Mouse (Mus musculus) brain, embryonic 18.5 days (tissue): ENCODE data around the gene Raver1.
A peak's percentile ranks its signal among the peaks of the same experiment; 100 is the strongest.
"Not testable (repeated sequence)": the region's sequence is repeated elsewhere in the genome, so short reads cannot be mapped to it uniquely, and the experiment has no call there.

ENCODE experiments used
- DNase-seq: peaks from one replicate; pipeline ENCODE4 v3.0.0-alpha.2; 2012; ENCODE audit warnings: low read depth, low spot score

Raver1 gene

DNA sequence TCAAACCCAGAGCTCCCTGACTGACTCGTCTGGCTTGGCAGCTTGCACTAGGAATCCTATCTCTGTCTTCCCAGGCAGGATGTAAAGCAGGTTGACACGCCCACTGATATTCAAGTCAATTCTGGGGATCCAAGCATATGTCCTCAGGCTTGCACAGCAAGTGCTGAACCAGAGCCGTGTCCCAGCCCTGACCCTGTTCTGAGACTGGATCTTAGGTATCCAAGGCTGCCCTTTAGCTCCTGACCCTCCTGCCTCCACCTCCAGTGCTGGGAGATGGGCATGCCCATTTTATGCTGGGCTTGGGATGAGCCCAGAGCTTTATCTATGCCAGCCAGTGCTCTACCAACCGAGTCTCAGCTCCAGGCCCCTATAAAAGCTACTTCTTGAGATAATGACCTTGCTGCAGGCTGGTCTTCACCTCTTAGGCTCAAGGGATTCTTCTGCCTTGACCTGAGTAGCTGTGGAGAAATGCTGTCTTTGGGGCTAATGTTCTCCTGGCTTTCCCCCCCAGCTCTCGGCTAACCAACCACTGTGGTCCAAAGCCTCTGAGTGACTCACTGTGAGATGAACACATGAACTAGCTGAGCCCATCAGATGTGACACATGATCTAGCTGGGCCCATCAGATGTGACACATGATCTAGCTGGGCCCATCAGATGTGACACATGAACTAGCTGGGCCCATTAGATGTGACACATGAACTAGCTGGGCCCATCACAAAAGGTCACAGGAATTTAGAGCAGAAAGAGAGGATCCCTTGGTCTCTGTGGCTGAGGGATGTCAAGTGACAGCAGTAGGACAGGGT is 14.2 kb upstream of the Raver1 start:
- DNase-seq: no peak

DNA sequence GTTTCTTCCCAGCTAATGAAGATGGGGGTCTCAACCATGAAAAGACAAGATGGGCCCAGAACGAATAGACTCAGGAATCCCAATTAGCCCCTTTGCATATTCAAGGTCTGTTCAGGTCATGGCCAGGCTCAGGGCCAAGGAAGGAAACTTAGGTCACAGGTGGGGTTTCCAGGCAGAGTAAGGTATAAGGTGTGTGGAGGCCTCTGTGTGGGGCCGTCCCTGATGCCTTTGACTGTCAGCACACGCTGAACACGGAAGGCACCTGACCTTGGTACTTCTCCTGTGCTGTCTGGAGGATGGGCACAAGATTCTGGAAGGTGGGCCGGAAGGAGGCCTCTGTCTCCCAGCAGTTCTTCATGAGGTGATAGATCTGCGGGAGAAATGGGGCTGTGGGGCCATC is 13.0 kb upstream of the Raver1 start:
- no peak for DNase-seq

DNA sequence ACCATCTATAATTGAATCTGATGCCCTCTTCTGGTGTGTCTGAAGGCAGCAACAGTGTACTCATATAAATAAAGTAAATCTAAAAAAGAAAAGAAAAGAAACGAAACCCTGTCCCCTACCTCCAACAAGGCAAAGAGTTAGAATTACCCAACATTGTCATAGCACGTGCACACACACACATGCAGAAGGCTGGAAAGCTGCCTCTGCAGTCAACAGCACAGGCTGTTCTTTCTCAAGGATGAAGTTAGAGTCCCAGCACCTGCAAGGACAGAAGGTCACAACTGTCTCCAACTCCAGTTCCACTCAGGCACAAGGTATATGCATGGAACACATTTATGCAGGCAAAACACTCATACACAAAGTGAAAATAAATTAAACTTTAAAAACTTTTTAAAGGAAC is 10.3 kb upstream of the Raver1 start:
- DNase-seq: no peak

DNA sequence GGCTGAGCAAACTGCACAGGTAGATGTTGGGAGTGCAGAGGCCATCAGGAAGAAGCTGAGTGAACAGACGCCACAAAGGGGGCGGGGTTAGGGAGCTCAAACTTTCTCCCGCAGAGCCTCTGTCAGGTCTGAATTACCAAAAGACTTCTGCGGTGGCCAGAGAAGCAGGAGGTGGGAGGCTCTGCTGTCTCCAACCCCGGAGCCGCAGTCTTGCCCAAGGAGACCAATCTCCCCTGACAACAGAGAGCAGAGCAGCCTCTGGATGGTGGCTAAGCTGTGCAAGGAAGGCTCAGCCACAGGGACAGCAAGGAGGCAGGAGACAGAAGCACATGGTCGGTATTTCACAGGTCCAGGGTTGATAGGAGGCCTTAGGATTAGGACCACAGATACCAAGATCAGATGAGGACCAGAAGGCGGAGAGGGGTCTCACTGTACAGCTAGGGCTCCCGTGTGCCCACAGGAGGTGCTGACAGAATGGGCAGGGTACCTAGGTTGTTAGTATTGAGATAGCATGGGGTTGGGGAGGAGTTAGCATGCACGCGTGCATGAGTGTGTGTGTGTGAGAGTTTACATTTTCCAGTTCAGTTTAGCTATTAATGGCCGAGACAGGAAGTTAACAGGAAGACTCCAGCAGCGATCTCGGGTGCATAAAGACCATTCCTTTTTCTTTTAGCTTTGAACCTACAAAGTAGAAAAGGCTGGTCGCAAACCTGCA is 8.8 kb upstream of the Raver1 start:
- DNase-seq: no peak

DNA sequence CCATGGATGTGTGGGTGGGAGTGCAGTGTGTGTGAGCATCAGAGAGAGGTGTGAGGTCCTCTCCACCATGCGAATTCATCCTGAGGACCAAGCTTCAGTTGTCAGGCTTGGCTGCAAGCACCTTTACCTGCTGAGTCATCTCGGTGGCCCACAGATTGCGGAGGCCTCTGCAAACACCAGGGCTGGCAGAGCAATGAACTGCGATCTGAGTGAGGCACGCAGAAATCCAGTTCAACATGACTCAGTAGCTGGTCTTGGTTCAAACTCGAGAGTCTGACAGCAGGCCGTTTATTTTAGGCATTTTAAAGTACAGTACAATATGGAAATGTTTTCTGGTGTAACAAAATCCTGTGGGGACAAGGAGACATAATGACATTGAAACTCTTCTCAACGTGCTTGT is 6.0 kb upstream of the Raver1 start:
- DNase-seq: no peak

DNA sequence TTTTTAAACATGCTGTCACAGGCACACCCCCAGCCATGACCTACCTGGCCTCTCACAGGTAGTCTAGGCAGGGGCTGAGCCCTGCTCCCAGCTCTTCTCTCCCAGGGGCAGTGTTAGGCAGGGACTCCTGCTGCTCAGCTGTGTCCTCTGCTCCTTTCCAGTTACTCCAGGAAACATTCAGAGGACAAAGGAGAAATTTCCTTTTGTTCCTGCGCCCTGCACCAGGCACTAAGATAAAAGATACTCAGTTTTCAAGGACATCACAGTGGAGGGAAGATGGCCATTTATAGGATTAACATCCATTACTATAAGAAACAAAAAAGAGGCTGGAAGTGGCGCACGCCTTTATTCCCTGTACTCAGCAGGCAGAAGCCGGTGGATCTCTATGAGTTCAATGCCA is 4.2 kb upstream of the Raver1 start:
- no peak for DNase-seq

DNA sequence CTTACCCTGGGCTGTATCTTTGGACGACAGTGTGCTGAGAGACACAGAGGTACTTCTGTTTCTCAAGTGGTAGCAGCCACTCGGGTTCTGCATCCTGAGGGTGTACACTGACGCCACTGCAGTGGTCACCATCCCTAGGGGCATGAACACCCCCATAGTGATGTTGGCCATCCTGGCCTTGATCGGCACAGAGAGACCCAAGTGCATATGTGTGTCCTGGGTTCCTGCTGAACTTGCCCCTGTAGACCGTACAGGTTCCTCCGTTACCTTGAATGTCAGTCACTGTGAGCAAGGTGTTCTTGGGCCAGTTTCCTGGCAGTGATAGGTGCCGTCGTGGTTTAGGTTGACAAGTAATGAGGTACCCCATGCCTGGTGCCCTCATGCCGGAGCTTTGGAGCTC is 1.6 kb upstream of the Raver1 start:
- no peak for DNase-seq

DNA sequence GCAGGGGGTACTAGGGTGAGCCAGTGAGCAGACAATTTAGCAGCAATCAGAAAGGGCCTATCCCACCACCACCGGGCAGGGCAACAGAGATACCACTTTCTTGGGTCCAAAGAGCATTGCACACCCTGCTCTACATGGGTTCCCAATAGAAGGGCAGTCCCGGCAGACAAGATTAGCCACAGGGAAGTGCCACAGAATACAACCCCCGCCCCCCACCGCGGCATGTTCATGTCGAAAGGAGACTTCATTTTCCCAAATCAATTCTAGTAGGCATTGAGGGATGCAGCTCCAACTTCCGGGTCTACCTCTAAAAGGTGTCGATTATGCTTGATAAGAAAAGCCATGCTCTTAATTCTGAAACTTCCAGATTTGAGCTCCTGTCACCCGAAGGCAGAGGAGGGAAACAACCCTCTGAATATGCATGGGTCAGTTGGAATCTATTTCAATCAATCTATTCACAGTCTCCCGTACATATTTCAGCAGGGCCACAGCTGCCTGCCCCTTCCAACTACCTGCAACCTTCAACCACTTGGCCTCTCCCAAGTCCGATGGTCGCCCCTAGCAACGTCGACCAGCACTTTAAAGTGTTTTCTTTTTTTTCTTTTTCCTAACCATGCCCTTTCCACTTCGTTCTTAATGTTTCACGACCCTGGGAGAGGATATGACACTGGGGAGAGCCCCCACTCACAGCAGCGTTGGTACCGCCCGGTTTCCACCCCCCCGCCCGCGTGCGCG is 669 bp downstream of the Raver1 start:
- no peak for DNase-seq

DNA sequence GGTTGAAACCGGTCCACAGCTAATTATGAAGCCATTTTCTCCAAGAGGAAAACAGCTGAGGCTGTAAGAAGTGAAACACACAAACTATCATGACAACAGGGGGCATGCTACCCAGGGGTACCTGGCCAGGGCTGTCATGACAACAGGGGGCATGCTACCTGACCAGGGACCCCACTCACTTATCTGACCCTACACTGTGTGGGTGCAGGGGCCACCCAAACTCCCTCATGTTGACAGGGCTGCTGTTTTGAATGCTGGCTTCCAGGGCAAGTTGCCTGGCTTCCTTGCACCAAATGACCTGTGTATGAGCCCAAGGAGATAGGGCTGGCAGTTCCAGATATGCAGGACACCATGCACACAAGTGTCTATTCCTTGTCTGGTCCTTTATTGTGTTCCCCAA is 1.3 kb downstream of the Raver1 start:
- DNase-seq: no peak

DNA sequence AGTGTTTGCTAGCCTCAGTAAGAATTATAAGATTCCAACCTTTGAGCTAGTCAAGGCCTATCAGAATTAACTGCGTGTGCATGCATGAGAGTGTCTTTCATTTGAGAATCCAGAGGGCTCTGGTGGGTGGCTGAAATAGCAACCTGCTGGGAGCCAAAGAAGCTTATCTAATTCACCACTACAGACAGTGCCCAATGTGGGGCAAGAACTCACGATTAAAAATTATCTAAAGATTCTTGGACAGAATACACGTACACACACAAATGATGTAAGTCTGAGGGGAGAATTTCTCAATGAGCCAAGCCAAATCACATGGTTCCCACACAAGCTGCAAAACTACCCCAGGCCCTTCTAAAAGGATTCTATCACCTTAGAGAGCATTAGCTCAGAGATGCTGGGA is 8.5 kb downstream of the Raver1 start:
- no peak for DNase-seq

DNA sequence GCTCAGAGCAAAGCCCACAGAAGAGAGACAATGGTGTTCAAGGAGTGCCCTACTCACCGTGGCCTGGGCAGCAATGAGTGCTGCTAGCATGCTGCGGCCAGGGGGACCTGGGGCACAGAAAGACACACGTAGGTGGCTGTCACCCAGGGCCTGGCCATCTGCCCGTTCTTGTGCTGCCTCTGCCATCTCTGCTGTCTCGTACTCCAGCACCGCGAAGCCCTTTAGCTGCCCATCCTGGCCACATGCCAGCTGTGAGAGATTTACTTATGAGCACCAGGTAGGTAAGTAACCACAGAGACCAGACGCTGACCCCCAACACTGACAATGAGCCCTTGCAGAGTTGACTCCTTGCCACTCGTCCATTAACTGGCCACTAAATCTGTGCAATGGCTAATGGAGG is 10.7 kb downstream of the Raver1 start:
- DNase-seq: no peak

DNA sequence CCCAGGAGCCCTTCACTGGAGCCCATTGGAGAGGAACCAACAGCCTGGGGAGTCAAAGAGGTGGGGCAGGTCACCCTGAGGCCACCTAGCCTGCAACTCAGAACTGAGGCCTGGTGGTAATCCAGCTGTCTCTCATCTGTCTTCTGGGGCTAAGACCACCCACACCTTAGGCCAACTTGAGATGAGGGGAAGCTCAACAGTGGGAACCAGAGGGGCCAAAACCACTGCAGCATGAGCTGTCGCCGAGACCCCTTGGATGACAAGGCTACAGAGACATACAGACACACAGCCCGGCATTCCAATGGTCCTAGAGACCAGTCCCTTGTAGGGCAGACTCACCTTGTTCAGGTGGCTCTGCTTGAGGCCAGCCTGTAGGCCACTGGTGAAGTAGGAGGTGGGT is 16.2 kb downstream of the Raver1 start:
- no peak for DNase-seq

DNA sequence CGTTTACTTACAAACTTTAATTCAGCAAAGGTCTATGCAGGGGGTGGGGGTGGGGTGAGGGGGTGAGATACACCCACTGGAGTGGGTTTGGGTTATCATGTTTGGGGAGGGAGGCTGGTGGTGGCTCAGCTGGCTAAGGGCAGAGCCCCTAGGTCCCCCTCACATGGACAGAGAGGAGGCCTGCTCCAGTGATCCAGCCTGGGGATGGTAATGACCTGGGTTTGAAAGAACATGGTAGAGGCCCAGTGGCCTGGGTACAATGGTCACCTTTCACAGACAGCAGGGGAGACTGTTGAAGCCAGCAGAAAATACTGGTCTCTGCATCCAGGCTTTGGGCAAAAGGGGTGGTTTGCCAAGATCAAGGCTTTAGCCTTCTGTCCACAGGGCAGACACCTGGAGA is 17.6 kb downstream of the Raver1 start:
- DNase-seq: no peak

DNA sequence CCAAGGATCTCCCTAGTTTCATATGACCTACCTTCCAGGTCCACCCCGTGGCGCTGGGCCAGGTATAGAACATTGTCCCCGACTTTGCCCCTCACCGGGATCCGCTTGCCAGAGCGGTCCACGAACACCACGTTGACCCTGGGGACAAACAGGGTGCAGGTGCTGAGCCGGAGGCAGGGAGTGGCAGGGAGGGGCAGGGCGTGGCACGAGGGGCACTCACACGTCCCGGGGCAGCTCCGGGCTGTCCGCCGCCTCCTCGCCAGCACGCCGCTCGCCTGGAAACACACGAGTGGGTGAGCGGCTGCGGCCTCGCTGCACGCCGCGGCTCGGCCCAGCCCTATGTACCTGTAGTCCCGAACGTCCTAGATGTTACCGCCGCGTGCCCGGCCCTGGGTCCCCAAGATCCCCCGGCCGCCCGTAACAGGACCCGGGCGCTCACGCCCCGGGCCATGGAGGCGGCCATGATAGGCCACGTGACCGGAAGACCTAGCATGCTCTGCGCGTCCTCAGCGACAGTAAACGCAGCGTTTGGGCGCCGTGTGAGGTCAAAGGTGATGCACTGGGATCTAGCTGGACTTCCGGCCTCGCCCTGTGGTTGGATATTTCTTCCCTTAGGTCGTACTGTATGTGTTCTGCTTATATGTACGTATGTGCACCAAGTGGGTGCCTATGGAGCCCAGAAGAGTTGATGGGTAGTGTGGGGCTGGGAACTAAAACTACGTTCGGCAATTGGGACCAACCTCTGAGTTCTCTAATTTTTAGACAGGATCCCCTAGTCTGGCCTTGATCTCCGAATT is 18.6 kb downstream of the Raver1 start, which contains the start of the genes Gm49373 and Fdx1l:
Gene Gm49373, minus strand, starts transcription at position 53 of the 797 bp plus-strand sequence.
Gene Fdx1l, minus strand, starts transcription at position 571 of the 797 bp plus-strand sequence.
- peak; percentile 80 for DNase-seq

DNA sequence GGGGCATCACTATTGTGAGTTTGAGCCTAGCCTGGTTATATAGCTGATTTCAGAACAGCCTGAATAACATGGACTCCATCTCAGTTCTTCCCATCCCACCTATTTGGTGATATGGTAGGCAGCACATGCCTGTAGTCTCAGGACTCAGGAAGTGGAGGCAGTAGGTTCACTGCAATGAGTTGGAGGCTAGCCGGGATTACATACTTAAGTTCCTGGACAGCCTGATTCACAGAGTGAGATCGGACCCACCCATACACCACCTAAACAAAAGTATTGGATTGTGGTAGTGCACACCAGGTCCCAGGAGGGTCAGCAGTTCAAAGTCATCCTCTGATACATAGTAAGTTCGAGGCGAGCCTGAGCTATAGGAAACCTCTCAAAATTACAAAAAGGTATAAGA is 19.2 kb downstream of the Raver1 start:
- DNase-seq: no peak

DNA sequence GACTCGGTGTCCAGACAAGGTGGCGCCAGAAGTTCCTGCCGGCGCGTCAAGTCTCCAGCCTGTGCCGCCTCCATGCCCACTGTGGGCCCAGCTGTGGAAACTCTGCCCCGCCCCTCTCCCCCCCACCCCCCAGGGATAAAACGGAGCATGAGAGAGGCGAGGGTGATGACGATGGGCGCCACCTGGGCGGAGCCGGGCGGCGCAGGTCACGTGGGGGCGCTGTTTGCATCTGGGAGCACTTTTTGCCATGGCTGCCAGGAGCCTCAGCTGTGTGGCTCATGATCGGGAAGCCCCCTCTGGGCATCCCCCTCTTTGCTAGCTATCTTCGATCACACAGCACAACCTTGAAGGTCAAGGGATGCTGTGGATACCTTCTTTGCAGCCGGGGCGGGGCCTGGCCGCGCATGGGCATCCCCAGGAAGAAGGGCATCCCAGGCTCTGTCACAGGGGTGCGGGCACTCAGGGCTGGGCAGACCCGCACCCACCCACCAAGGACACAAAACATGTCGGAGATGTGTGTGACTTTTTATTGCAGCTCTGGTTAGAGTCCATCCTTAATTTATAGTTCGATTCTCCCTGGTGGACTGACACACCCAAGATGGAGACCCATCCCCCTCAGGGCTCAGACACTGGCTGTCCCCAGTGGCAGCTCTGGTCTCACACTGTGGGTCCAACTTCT is 24.7 kb downstream of the Raver1 start, which contains the start of gene Zglp1:
Gene Zglp1, minus strand, starts transcription at position 88 of the 679 bp plus-strand sequence.
- no peak for DNase-seq

DNA sequence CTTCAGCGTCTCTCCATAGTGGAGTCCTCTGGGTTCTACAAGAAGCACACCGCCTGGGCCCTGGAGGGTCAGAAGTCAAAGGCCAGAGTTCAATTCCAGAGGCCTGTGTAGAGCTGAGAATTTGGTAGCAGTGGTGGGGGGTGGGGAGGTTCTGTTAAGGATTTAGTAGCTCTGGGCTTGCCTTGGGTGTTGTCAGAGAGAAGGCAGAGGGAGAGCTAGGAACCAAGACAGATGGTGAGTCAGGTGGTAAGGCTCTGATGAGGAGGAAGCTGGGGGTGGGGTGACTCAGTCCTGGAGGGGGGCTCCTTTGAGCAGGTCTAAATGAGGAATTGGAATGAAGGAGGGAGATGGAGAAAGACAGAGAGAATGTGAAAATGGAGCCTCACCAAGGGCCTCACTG is 28.9 kb downstream of the Raver1 start:
- no peak for DNase-seq

DNA sequence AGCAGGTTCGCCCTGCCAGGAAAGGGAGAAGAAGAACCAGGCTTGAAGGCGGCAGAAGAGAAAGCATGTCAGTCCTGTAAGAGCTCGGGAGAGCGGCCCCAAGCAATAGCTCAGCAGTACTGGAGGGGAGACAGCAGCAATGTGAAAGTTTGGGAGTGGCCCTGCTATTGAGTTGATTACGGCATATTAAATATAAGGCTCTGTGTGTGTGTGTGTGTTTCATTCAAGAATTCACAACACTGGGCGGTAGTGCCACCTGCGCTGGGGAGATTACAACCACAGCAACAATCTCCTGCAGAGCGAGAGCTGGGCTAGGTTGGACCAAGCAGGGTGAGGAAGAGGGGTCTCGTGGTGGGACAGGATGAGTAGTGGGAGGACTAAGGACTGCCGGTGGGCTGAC is 40.2 kb downstream of the Raver1 start:
- no peak for DNase-seq

DNA sequence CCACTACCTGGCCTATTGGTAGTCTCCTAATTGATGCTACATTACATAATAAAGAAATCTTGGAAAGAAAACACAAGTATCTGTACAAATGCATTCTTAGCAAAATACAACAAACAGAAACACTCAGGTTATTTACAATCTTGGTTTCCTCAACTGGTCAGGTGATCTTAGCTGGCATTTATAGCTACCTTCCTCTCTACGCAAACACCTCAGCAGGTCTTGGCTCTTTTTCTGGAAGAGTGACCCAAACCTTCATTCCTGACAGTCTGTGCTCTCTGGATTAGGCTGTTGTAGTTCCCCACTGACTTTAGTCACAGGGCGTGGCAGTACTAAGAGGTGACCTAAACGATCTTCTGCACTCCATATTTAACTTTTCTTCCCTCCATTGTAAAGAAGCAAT is 46.6 kb downstream of the Raver1 start:
- no peak for DNase-seq

DNA sequence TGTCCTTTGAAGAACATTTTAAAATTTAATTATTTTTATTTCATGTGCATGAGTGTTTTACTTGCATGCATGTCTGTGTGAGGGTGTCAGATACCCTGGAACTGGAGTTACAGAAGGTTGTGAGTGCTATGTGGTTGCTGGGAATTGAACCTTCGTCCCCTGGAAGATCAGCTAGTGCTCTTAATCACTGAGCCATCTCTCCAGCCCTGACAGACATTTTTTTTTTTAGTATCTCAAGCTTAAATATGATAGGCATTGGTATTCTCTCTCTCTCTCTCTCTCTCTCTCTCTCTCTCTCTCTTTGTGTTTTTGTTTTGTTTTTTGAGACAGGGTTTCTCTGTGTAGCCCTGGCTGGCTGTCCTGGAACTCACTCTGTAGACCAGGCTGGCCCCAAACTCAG is 47.0 kb downstream of the Raver1 start:
- not testable (repeated sequence) for DNase-seq

DNA sequence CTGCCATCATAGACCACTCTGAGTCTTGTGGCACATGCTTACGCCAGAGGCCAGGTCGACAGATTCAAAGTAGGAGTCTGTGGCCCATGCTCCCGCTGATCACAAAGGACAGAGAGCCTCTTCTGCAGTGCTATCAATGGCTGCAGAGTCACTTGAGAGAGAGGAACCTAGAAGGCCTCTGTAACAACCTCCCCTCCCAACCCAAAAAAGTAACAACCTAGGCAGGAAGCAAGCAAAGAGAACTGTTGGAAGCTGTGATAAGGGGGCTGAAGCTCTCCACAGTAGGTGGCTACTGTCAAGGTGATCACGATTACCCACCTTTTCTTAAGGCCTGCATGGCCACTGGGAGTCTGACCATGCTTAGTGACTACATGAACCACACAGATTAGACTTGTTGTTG is 48.2 kb downstream of the Raver1 start:
- no peak for DNase-seq
